Mouse (Mus musculus): ENCODE data around the gene Plcd3.

- TF ChIP-seq CTCF (IDR thresholded peaks at IDR 0.05; ENCODE audit: extremely low read depth, insufficient read depth, insufficient read length, insufficient replicate concordance) (no peak), POLR2A (IDR thresholded peaks at IDR 0.05; ENCODE audit: low read depth, low read length) (no peak)
These were observed 31.7 kb downstream of the Plcd3 start for GRCm38 (mm10) chr11:103069731-103070130.
